Mouse (Mus musculus): Measurements from ENCODE around the gene Rbpj.

Rbpj gene

GRCm38 (mm10) chr5:53590875-53591682 lies 125.1 kb downstream of the Rbpj start:
- CTCF ChIA-PET = no interaction called here

DNA sequence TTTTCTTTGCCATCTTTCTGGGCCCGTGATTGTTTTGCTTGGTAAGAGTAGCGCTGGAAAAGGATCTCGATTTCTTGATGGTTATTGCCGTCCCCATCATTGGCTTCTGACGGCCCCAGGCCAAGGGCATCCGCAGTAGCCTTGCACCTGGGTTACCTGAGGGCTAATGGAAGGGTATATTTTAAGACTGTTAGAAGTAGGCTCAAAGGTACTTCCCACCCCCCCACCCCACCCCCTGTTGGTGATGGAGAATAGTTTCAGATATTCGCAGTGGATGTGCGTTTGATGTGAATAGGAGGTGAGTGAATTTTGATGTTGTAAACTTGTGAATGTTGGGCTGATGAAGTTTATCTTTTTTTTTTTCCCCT lies 125.7 kb downstream of the Rbpj start:
- CTCF ChIA-PET = no interaction called here

DNA sequence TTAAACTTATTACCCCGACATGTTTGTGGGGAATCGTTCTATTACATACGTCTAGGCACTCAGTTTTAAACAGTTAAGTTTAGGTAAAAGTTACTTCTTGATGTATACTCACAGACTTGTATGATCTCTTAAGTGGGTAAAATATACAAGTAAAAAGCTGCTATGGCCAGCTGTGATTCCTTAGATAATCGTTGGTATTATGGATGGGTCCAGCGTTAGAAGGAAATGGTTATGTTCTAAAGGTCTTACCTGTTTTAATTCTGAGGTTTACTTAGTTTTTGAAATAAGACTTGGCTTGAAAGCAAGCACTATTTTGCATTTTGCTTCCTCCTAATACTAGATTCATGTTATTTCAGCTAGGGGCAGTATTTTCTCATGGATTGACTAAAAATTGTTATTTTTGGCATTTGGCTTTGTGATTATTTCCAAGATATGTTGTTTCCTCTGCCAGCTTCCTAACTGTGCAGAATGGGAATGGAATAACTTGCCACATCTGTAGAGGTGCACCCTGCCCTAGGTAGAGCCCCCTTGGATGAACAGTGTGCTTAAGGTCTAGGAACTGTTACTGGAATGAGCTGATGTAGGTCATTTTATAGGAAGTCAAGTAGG lies 127.2 kb downstream of the Rbpj start:
- CTCF ChIA-PET = no interaction called here

- CTCF ChIA-PET = no interaction called here
These were observed 128.3 kb downstream of the Rbpj start for GRCm38 (mm10) chr5:53594274-53594673.

- CTCF ChIA-PET = interaction anchor here (0.6 to 0.7 kb wide), 2 partner anchors 14 to 968 kb away, joined by 3 to 4 read pairs; no protein-coding TSS in a partner anchor
These were observed 132.6 kb downstream of the Rbpj start for GRCm38 (mm10) chr5:53598510-53598909.

GRCm38 (mm10) chr5:53599116-53599515 lies 133.2 kb downstream of the Rbpj start:
- CTCF ChIA-PET = interaction anchor here (0.7 kb wide), 1 partner anchor 969 kb away, joined by 4 read pairs; no protein-coding TSS in a partner anchor

- CTCF ChIA-PET = interaction anchor here (0.6 kb wide), 1 partner anchor 38 kb away, joined by 4 read pairs; no protein-coding TSS in a partner anchor
These were observed 136.2 kb downstream of the Rbpj start for GRCm38 (mm10) chr5:53602194-53602593.

DNA sequence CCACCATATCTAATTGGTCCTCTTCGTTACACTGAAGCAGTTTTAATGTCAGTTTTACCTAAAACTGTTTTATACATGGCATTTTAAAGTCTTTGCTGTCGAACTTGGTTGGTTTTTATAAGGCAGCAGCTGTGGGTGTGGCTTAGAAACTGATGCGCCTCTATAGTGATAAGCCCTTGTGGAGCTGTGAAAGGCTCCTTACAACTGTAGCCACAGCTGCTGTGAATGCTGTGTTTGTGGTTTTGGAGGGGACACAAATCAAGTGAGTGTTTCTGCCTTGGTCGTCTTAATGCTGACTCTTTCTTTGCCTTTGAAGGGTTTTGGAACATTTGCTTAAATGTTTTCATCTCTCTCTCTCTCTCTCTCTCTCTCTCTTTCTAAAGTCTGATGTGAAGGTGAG lies 139.5 kb downstream of the Rbpj start:
- CTCF ChIA-PET = interaction anchor here (0.7 kb wide), 1 partner anchor 204 kb away, joined by 4 read pairs; the partner anchor contains the start of gene Tbc1d19

DNA sequence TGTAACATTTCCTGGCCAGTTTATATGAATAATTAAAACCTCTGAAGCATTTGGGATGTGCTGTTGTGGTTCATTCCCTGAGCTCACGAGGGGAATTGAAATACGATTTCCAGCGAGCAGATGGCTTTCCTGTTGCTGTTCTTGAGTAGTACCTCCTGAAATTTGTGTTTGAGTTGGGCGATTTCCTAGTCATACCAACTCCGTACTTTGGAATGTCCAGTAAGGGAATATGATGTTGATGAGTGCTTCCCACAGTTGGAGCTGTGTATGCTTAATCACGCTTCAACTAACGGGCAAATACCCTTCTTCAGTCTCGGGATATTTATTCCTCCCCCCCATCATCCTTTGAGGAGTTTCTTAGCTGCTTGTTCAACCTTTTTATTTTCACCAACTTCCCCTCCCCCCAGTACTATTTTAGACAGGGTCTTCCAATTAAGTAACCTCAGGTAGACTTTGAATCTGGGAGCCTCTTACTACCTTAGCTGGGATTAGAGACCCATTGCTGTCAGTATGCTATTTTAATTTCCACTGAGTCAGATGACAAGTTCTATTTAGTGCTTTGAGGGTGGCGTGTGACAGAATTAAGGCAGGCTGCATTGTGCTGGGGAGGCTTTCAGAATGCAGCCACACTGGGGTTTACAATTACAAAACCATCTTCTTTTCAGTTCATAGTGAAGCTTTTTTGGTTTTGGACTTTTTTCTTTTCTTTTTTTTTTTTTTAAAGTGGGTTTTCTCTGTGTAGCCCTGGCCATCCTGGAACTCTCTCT lies 141.5 kb downstream of the Rbpj start:
- CTCF ChIA-PET = interaction anchor here (0.8 kb wide), 1 partner anchor 84 kb away, joined by 5 read pairs; no protein-coding TSS in a partner anchor

DNA sequence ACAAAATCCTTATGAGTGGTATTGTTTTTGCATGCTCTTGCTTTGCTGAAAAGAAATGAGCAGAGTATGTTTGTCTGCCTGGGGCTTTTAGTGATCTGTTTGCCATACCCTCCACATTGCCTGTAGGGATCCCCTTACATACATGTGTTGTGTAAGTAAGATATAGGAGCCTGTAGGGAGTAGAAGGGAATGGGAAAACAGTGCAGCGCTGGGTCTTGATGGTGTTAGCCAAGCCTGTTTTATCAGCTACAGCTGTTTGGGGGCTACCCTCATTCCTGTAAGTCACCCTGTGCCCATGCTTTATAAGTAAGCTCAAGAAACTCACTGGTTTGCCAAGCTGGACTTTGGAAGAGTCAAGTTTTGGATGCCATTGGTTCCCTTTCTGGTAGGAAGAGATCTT lies 152.9 kb downstream of the Rbpj start:
- CTCF ChIA-PET = no interaction called here

GRCm38 (mm10) chr5:53632026-53632425 lies 166.1 kb downstream of the Rbpj start:
- CTCF ChIA-PET = no interaction called here

DNA sequence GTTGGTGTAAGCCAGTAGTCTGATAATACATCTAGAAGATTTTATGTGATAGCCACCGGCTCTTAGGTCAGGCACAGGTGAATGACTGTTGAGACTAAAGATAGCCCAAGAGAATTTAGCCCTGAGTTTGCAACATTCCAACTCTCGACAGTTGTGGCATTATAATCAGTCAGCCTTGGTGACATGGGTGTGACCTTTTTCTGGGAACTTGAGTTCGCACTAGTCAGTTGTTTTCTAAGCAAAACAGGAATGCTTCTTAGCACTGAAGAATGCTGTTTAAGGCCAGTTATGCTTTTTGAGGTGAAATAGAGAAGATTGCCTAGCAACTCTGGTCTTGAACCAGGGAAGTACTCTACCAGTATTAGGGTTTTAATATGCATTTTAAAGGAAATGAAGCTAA lies 170.8 kb downstream of the Rbpj start:
- CTCF ChIA-PET = interaction anchor here (1.7 kb wide), 1 partner anchor 282 kb away, joined by 3 read pairs; no protein-coding TSS in a partner anchor

- CTCF ChIA-PET = interaction anchor here (1.7 kb wide), 1 partner anchor 283 kb away, joined by 3 read pairs; no protein-coding TSS in a partner anchor
These were observed 171.3 kb downstream of the Rbpj start for GRCm38 (mm10) chr5:53637206-53637605.

GRCm38 (mm10) chr5:53638647-53639046 lies 172.7 kb downstream of the Rbpj start:
- CTCF ChIA-PET = interaction anchor here (1.4 kb wide), 1 partner anchor 38 kb away, joined by 3 read pairs; no protein-coding TSS in a partner anchor

- CTCF ChIA-PET = no interaction called here
These were observed 180.7 kb downstream of the Rbpj start for GRCm38 (mm10) chr5:53646669-53647068.

- CTCF ChIA-PET = interaction anchor here (0.6 kb wide), 1 partner anchor 362 kb away, joined by 3 read pairs; no protein-coding TSS in a partner anchor
These were observed 181.4 kb downstream of the Rbpj start for GRCm38 (mm10) chr5:53647358-53647757.

GRCm38 (mm10) chr5:53656596-53656995 lies 190.6 kb downstream of the Rbpj start:
- CTCF ChIA-PET = no interaction called here

GRCm38 (mm10) chr5:53657925-53658324 lies 192.0 kb downstream of the Rbpj start:
- CTCF ChIA-PET = no interaction called here

GRCm38 (mm10) chr5:53661508-53661907 lies 195.6 kb downstream of the Rbpj start:
- CTCF ChIA-PET = no interaction called here

GRCm38 (mm10) chr5:53662413-53662812 lies 196.5 kb downstream of the Rbpj start:
- CTCF ChIA-PET = no interaction called here

GRCm38 (mm10) chr5:53663665-53664064 lies 197.7 kb downstream of the Rbpj start:
- CTCF ChIA-PET = no interaction called here

DNA sequence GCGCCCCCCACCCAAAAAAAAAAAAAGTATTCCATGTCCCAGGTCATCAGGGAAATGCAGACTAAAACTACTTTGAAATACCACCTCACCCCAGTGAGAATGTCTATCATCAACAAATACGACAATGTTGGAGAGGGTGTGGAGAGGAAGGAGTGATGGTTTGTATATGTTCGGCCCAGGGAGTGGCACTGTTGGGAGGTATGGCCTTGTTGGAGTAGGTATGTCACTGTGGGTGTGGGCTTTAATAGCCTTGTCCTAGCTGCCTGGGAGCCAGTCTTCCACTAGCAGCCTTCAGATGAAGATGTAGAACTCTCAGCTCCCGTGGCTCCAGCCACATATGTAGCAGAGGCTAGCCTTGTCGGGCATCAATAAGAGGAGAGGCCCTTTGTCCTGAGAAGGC lies 202.1 kb downstream of the Rbpj start:
- CTCF ChIA-PET = no interaction called here

All from spleen, embryonic (tissue).